Mouse (Mus musculus): ENCODE results near the gene Tm4sf5.
"Not testable (repeated sequence)": the region's sequence is repeated elsewhere in the genome, so short reads cannot be mapped to it uniquely, and the experiment has no call there.

Gene Tm4sf5

DNA sequence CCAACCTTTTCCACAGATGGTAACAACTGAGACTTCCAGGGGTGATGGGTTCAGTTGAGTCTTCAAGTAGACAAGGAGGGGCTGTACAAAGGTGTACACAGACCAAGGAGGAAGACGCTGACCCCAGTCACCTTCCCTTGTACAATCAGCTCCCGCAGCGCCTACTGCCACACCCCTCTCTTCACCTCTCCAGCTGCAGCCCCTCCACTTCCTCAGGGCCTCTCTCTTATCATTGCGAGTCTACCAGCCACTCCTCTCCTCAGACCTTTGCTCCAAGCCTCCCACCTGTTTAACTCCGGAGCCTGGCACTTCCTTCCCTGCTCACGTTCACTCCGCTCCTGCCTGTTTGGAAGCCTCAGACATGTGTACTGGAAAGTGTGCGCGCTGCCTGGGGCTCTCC, at the start of gene Tm4sf5:
Gene Tm4sf5 (plus strand): TSS at position 275 of the 400 bp plus-strand sequence.
- in situ Hi-C loops (cut with MboI): loop anchor here (5.0 kb wide), 1 partner anchor 73 kb away; the partner anchor contains the start of gene Arrb2

DNA sequence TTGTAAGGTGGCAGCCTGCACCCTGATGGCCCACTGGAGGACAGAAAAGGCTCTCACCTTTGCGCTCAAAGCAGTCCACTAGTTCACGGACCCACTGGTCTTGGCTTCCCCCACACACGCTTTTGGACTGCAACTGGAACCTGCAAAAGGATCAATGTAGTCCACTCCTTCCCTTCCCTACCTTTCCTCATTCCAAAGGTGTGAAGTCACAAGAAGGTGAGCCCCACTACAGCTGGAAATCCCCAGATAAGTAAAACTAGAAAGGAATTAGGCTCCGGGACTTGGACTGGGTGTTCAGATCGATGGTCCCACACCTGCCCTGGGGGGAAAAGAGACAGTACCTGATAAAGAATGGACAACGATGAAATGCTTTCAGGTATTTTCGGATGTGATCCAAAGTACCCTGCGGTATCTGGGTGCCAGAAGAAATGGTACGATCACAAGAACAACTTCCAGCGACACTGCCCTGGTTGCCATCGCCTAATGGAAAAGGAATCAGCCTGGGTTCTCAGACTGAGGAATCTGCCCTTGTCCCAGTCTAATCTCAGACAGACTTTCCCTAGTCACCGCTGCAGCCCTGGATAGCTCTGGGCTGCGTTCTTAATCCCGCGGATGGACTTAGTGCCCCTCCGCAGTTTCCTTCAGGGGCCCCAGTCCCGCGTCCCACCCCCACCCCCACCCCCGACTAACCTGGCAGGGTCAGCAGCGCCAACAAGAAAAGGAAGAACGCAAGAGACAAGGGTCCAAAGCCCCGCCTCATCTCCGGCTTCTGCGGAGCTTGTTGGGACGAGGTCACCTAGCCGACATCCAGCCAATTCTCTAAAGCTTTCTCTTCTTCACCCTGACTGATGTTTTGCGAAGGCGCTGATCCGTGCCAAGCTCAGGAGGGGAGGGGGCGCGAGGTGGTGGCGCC, 46.1 kb upstream of the Tm4sf5 start, which contains the start of gene Zmynd15:
Gene Zmynd15 (plus strand): TSS at position 746 of the 913 bp plus-strand sequence.
- in situ Hi-C loops (cut with MboI): no loop called here

DNA sequence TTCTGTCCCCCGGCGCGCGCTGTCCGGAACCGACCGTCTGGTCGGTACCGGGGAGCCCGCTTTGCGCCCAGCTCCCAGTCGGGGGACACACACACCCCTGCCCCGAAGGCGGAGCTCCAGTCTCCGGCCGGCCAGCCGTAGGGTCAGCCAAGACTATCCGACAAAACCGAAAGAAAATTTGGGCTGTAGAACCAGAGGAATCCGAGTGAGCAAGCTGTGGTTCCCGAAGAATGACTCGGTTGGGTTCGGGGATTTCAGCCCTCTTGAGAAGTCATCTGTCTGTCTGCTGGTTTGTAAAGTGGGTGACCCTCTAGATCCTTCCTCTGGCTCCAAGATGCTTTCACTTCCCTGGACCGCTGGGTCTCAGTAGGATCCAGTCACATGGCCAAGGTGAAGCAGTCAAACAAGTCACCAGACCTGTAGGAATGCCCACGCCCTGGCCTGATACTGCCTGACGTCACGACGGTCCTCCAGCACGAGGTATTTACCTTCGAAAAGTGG, 45.4 kb upstream of the Tm4sf5 start, which contains the start of gene Cxcl16:
Gene Cxcl16 (minus strand): TSS at position 384 of the 501 bp plus-strand sequence.
- in situ Hi-C loops (cut with MboI): no loop called here

DNA sequence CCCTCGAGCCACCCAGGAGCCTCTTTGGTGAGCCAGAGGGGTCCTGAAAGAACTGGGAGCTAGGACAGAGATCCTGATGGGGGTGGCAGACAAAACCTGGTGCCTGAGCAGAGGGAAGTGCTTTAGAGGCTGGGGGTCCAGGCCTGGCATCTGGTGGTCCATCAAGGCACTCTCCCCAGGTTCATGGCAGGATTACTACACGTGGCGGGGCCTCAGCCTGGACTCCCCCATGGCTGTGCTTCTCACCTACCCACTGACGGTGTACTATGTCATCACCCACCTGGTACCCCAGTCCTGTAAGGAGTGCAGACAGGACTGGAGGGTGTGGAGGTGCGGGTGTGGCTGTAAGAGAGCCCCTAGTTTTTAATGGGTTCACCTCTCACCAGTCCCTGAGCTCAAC, 41.1 kb upstream of the Tm4sf5 start:
- in situ Hi-C loops (cut with MboI): no loop called here

DNA sequence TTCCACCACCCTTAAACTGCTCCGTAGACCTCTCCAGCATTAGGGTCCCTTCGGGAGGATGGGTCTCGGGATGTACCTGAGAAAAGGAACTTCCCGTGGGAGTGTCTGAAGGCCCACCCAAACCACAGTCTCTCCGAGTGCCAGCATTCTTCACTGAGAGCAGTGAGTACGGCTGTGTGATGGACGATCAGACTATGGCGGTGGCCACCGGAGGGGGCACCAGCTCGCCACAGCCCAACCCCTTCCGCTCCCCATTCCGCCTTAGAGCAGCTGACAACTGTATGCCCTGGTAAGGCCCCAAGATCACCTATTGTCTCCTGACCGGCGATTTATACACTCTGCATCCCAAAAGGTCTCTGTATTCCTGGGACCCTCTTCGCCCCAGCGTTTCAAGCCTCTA, 39.8 kb upstream of the Tm4sf5 start:
- in situ Hi-C loops (cut with MboI): no loop called here

DNA sequence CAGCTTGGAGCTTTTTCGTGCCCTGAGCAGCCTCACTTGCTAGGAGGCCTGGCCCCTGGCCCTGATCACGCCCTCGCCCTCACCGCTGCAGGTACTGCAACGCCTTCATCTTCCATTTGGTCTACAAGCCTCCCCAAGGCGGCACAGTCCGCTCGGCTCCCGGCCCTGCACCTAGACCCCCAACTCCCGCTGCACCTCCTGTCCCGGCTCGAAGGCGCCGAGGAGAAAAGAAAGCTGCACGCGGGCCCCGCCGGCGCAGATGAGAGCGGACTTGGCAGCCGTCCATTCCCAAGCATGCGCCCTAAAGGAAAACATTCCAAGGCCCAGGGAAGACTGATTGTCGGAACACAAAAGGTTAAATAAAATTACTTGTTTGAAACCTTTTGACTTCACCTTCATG, 39.2 kb upstream of the Tm4sf5 start:
- in situ Hi-C loops (cut with MboI): no loop called here

DNA sequence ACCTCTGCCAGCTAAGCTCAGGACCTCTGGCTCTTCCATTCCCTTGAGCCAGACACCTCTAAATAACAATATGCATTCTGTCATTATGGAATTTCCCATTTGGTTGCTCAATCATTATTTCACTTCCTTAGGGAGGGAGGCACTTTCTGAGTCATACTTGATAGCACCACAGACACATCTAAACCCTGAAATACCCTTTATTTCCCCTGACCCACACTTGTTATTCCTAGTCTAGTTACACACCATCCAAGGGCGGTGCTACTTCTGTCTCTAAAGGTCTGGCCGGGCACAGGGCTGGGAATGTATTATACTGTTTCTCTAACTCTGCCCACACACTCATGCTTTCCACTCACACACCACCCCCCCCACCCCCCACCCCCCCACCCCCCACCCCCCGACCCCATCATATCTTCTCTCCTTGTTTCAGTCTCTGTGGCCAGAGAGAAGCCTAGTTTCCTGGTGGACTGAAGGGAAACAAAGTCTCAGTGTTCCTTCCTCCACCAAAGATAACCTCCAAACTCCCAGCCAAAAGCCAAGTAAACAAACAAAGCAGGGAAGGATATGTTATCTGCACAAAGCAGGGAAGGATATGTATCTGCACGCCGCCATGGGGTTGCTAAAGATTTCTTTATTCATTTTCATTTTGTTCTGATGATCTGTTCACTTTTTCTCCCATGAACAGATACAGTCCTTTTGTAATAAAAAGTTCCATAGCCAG, 37.0 kb upstream of the Tm4sf5 start:
- in situ Hi-C loops (cut with MboI): no loop called here

DNA sequence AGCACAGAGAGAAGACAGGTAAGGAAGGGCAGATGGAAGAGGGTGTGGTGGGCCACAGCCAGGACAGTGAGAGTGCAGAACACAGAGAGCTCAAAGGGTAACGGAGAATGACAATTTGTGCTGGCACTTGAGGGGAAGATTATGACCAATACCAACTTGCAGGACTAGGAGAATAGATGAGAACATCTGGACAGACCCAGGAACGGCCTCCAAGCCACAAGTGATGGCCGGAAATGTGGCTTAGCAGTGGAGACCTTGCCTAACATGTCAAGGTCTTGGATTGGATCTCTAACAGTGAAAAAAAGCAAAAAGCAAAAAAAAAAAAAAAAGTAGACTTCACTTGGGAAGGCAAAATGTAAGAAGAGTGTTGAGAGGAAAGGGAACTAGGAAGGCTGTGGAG, 35.3 kb upstream of the Tm4sf5 start:
- in situ Hi-C loops (cut with MboI): no loop called here

DNA sequence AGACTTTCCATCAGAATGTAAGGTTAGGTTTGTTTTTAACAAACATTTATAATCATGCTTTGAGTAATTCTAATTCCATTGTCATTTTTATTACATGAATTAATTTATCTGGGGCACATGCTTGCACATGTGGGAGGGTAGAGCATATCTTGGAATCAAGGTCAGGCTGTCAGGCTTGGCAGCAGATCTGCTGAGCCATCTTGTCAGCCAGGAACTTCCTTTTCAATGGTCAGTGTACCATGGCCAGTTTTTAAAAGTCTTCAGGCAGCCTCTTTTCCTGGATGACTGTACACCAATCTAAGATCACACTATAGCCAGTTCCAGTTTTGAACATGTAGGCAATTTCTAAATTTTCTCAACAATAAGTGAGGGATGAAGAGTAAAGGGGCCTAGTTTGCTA, 32.3 kb upstream of the Tm4sf5 start:
- in situ Hi-C loops (cut with MboI): no loop called here

DNA sequence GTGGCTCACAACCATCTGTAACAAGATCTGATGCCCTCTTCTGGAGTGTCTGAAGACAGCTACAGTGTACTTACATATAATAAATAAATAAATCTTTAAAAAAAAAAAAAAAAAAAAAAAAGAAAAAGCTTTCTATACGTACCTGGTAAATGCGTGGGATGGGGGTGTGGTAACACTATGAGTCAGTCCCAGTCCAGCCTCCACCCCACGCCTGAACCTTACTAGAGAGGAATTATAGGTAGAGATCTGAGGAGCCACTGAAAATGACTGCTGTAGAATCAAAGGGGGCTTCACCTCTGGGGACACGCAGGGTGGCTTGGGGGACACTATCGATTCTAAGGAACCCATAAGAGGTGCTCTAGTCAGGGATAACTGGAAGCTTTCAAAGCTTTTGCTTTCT, 31.8 kb upstream of the Tm4sf5 start:
- in situ Hi-C loops (cut with MboI): not testable (repeated sequence)

DNA sequence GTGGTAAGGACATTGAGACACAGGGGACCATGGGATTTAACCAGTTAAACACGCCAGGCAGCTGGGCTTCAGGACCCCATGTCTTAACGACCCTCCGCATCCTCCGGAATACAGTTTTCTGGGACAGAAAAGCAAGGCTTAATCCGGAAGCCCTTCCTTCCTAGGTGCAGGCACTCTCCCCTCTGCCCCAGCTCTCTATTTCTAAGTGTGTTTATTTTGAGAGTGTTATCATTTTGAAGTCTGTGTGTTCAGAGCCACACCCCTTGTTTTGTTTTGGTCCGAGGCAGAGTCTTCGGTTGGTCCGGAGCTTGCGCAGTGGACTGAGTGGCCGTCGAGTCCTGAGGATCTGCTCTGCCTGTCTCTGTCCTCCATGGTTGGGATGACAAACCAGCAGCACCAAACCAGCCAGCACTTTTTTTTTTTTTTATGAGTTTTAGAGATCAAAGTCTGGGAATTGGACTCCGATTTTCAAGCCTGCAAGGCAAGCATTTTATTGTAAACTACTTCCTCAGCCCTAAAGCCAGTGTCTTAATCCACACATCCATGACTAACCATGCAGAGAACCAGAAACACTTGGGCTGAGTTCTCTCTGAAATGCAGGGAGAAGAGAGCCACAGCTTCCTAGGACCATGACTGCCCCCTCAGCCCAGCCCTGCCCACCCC, 30.0 kb upstream of the Tm4sf5 start:
- in situ Hi-C loops (cut with MboI): no loop called here

DNA sequence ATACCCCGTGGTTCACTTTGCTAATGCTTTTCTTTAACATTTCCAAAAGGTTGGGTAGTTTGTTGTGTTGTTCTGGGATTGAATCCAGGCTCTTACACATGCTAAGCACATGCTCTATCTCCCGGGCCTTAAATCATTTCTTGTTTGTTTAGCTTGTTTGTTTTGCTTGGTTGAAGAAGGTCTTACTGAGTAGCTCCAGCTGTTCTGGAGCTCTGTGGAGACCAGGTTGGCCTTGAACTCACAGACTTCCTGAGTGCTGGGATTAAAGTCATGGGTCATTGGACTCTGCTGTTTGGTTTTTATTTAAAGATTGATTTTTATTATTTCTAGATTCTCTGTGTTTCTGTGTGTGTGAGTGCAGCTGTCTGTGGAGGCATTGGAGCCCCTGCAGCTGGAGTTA, 19.5 kb upstream of the Tm4sf5 start:
- in situ Hi-C loops (cut with MboI): no loop called here

DNA sequence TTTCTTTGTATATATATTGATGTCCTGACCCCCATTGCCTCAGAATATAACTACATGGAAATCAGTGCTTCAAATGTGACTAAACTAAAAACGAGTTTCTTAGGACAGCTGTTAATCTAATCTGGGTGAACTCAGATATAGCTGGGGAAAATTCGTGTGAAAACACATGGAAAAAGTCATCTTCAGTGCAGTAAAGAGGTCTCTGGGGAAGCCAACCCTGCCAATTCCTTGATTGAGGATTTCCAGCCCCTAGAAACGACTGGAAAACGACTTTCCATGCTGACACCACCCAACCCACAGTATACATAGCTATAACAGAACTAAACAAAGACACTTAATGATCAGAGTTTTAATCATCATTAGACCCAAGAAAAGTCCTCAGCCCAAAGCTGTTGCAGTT, 17.2 kb upstream of the Tm4sf5 start:
- in situ Hi-C loops (cut with MboI): no loop called here

DNA sequence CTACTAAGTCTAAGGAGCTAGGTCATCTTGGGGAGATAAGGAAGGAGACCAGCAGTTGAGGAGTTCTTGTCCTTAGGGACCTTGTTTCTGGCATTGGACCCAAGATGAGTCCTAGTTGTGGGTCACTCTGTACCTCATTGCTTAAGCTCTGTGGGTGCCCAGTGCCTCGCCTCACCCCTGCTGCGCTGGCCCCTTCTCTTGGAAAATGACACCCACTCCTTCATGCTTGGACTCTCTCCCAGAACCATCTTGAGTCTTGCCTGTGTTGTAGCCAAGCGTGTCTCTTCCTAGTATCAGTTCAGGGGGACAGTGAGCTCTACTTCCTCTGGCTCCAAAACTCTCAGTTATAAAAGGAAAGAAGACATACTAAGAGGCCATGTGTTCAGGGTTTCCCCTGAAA, 15.9 kb upstream of the Tm4sf5 start:
- in situ Hi-C loops (cut with MboI): no loop called here

DNA sequence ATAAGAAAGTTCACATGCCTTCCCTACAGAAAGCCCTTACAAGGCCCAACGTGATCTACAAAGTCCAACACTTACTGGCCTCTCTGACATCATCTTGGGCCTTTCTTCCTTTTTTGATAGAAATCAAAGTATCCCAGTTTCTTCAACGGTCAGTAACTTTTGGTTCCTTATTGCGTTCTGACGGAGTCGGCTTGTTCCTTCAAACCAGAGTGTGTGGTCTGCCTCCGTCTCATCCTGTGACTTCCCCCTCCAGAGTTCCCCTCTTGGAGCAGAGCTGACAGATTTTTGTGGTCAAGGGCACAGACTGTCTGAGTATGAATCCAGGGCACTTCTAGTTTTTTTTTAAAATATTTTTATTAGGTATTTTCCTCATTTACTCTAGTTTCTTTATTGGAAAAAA, 15.4 kb upstream of the Tm4sf5 start:
- in situ Hi-C loops (cut with MboI): no loop called here

DNA sequence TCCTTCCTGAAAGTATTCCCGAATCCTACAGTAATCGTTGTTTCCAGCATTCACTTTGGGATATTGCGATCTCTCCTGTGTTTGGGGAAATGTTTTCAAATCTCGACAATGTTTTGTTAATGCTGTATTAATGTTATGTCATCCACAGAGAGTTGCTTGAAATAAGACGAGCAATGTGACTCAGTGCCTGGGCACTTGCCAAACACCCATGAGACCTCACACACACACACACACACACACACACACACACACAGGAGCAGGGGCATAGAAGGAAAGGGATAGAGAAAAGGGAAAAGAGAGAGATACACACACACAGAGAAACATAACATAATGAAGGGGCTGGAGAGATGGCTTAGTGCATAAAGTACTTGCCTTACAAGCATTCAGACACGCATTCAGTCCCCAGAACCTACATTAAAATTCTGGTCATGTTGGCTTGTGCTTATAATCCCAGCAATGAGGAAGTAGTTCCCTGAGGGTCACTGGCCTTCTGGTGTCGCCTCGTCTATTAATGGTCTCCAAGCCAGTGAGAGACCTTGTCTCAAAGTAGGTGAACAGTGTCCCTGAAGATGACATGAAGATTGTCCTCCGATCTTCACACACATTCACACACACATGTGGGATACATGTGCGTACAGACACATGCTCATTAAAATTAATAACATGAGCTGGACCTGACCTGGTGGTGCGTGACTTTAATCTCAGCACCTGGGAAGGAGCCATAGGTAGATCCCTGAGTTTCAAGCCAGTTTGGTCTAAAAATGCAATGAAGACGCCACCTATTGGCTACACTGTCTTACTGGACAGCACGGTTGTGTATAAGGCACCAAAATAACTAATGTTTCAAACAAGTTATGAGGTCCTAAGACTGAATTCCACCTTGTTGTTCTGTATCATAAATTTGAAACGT, 5.2 kb upstream of the Tm4sf5 start:
- in situ Hi-C loops (cut with MboI): loop anchor here (5.0 kb wide), 1 partner anchor 68 kb away; the partner anchor contains the start of gene Arrb2

DNA sequence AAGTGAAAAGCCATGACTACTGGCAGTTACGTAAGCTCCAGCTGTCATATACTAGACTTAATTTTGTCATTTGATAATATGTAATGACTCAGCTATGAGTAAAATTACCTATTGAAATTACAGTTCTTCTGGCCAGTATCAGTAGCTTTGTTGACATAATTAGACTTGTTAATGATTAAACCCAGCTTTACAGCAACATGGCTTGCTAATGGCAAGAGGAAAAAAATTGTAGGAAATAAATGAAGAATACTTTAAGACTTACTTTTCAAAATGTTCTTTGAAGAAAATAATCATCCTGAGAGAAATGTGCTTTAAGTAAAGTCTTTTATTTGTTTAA, 4.6 kb upstream of the Tm4sf5 start:
- in situ Hi-C loops (cut with MboI): loop anchor here (5.0 kb wide), 1 partner anchor 68 kb away; the partner anchor contains the start of gene Arrb2

DNA sequence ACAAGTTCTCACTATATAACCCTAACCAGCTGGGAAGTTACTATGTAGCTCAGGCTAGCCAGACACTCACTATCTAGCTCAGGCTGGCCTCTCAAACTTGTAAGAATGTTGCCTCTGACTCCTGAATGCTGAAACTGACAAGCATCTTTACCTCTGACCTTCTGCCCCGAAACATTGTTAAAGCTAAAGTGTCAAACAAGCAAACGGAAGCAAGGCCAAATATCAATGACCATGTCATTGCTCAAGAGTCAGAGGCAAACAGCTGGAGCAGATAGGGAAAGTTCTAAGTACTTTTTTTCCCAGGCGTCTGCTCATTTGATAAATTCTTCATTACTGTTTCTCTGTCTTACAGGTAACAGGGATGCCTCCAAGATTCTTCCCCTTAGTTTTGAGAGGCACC, 3.0 kb upstream of the Tm4sf5 start:
- in situ Hi-C loops (cut with MboI): loop anchor here (5.0 kb wide), 1 partner anchor 70 kb away; the partner anchor contains the start of gene Arrb2

DNA sequence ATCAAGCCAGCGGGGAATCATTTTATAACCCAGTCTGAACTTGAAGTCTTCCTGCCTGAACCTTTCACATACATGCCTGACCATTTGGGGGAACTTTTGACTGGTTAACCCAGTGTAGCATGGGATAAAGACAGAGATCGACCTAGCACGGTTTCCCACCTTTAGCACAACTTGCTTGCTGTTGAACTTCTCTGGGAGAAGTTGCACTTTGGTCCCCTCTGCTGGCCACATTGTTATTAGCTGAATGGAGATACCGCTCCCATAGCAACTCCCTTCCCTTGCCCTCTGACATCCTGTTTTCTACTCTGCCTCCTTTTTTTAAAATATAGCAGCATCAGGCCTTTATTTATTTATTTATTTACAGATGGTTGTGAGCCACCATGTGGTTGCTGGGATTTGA, 1.3 kb downstream of the Tm4sf5 start:
- in situ Hi-C loops (cut with MboI): no loop called here

DNA sequence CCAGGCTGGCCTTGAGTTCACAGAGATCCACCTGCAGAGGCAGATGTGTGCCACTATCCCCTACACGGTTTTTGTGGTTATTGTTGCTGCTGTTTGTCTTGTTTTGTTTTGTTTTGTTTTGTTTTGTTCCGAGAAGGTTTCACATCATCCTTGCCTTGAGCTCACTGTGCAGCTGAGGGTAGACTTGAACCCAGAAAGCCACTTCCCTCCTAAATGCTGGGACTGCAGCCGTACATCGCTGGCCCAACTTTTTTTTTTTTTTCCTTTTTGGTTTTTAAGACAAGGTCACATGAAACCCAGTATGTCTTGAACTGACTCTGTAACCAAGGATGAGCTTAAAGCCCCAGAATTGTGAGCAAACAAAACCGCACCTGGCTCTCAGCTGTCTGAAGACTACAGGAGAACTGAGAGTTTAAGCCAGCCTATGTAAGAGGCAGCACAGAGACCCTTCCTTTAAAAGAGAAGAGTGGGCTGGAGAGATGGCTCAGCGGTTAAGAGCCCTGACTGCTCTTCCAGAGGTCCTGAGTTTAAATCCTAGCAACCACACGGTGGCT, 2.0 kb downstream of the Tm4sf5 start:
- in situ Hi-C loops (cut with MboI): no loop called here

All from mature B cell (primary cell).